Mouse (Mus musculus) kidney, postnatal 0 days (tissue): Measurements from ENCODE around the gene Dyx1c1. TPM values are rescaled to one million over a fixed set of nuclear protein-coding genes. Genes with fewer than 3 reads are reported as not detected.
A peak's percentile ranks its signal among the peaks of the same experiment; 100 is the strongest.

Experiments used
- ATAC-seq: fragments of 200-750 bp; cut with Nextera tagmentation; replicated peaks from 2 replicates; pipeline ENCODE4 v1.8.0; 2017; ENCODE audit warnings: low read depth, moderate number of reproducible peaks, moderate TSS enrichment, moderate library complexity; ENCODE audit not compliant: low FRiP score
- DNase-seq: peaks from one replicate; pipeline ENCODE4 v3.0.0-alpha.2; 2016; ENCODE audit warnings: low spot score
- H3K27ac ChIP-seq: fragments of 300-500 bp; sonication (generic); 2 replicates; pipeline ENCODE4 v1.5.1; 2014; ENCODE audit warnings: mild to moderate bottlenecking
- H3K27me3 ChIP-seq: fragments of 300-500 bp; sonication (generic); 2 replicates; pipeline ENCODE4 v1.6.1; 2014; ENCODE audit warnings: low read length, mixed read lengths; ENCODE audit not compliant: insufficient read depth
- H3K36me3 ChIP-seq: fragments of 300-500 bp; sonication (generic); 2 replicates; pipeline ENCODE4 v1.6.1; 2014; ENCODE audit warnings: low read length, mixed read lengths; ENCODE audit not compliant: insufficient read depth
- H3K4me1 ChIP-seq: fragments of 300-500 bp; sonication (generic); replicated peaks from 2 replicates; pipeline ENCODE4 v1.6.1; 2014; ENCODE audit warnings: antibody characterized with exemption, low read length, mixed read lengths; ENCODE audit not compliant: insufficient read depth
- H3K4me2 ChIP-seq: fragments of 300-500 bp; sonication (generic); 2 replicates; pipeline ENCODE4 v1.6.1; 2014; ENCODE audit warnings: mild to moderate bottlenecking, low read length, moderate library complexity, mixed read lengths
- H3K4me3 ChIP-seq: fragments of 300-500 bp; sonication (generic); replicated peaks from 2 replicates; pipeline ENCODE4 v1.5.1; 2014; ENCODE audit warnings: low read depth, low read length
- H3K9ac ChIP-seq: fragments of 300-500 bp; sonication (generic); 2 replicates; pipeline ENCODE4 v1.6.1; 2014; ENCODE audit warnings: low read depth, low read length
- H3K9me3 ChIP-seq: fragments of 300-500 bp; sonication (generic); replicated peaks from 2 replicates; pipeline ENCODE4 v1.6.1; 2016; ENCODE audit warnings: low read length, inconsistent platforms, mixed read lengths
- CTCF ChIP-seq: IDR thresholded peaks from 2 replicates; pipeline ENCODE4 v1.5.1; 2016; ENCODE audit warnings: antibody characterized with exemption, low read depth, mild to moderate bottlenecking, moderate library complexity
- WGBS: fragments of 180-500 bp; shearing (Covaris S2); extraction: QIAGEN DNeasy Blood & Tissue Kit; methylation state at CpG from one replicate; pipeline ENCODE4 v1.1.7; 2014; 5-methylcytosine and 5-hydroxymethylcytosine counted together
- polyA plus RNA-seq: library from polyadenylated mRNA; unstranded; fragments of >200 nt; fragmentation: Nextera tagmentation; extraction: Ambion mirVana; gene quantifications from 2 replicates; pipeline ENCODE4 v1.2.1, GENCODE M21; 2015

Gene Dyx1c1
- polyA plus RNA-seq, 1 experiment from 2014 or later, result 2.8 TPM

- Histone ChIP-seq H3K27ac (no peak overlapping the region), H3K36me3 (peaks cover 2% of the 10 kb centered on the region; the same call in 1 of the 2 replicates), H3K9me3 (no peaks in the 10 kb centered on the region), H3K4me1 (no peaks in the 10 kb centered on the region), H3K4me3 (no peak overlapping the region), H3K27me3 (no peaks in the 10 kb centered on the region), H3K4me2 (no peak overlapping the region), H3K9ac (no peak overlapping the region)
- WGBS, result 73% methylated on average over 7 of the region's 7 CpGs
- DNase-seq (no peak), ATAC-seq (no peak)
- no peak for TF ChIP-seq CTCF
Observed at GRCm38 (mm10) chr9:72996806-72997205, 38.2 kb downstream of the Dyx1c1 start.

- Histone ChIP-seq H3K4me3 (no peak overlapping the region), H3K27me3 (no peaks in the 10 kb centered on the region), H3K9me3 (no peaks in the 10 kb centered on the region), H3K4me1 (no peaks in the 10 kb centered on the region), H3K9ac (no peak overlapping the region), H3K27ac (no peak overlapping the region), H3K36me3 (peaks cover 15% of the 10 kb centered on the region; the same call in 1 of the 2 replicates), H3K4me2 (no peak overlapping the region)
- 70% methylated on average over 2 of the region's 2 CpGs for WGBS
- TF ChIP-seq CTCF, result peak; percentile 43; the same call in 1 of the 2 replicates
- DNase-seq, result no peak
- ATAC-seq, result no peak
Observed at GRCm38 (mm10) chr9:73000487-73000886, 41.9 kb downstream of the Dyx1c1 start.

- Histone ChIP-seq H3K4me2 (no peak overlapping the region), H3K36me3 (peaks cover 20% of the 10 kb centered on the region; the same call in 1 of the 2 replicates), H3K9ac (no peak overlapping the region), H3K4me3 (no peak overlapping the region), H3K27ac (no peak overlapping the region), H3K4me1 (no peaks in the 10 kb centered on the region), H3K27me3 (no peaks in the 10 kb centered on the region), H3K9me3 (no peaks in the 10 kb centered on the region)
- 91% methylated on average over 13 of the region's 13 CpGs for WGBS
- ATAC-seq (no peak), DNase-seq (no peak)
- no peak for TF ChIP-seq CTCF
Observed at GRCm38 (mm10) chr9:73001314-73002011, 42.9 kb downstream of the Dyx1c1 start.

GRCm38 (mm10) chr9:73002177-73002576 lies 43.6 kb downstream of the Dyx1c1 start:
- ATAC-seq, result no peak
- Histone ChIP-seq H3K4me2 (no peak overlapping the region), H3K27ac (no peak overlapping the region), H3K4me1 (no peaks in the 10 kb centered on the region), H3K36me3 (peaks cover 20% of the 10 kb centered on the region; the same call in 1 of the 2 replicates), H3K27me3 (no peaks in the 10 kb centered on the region), H3K9ac (no peak overlapping the region), H3K4me3 (no peak overlapping the region), H3K9me3 (no peaks in the 10 kb centered on the region)
- no peak for DNase-seq
- TF ChIP-seq CTCF, result no peak
- WGBS, result 75% methylated on average over 3 of the region's 3 CpGs

GRCm38 (mm10) chr9:73004076-73004475 lies 45.5 kb downstream of the Dyx1c1 start:
- H3K36me3 ChIP-seq, result peaks cover 24% of the 10 kb centered on the region; the same call in 1 of the 2 replicates
- H3K27me3 ChIP-seq, result no peaks in the 10 kb centered on the region
- H3K4me3 ChIP-seq, result no peak overlapping the region
- H3K4me2 ChIP-seq, result no peak overlapping the region
- H3K9me3 ChIP-seq, result no peaks in the 10 kb centered on the region
- H3K9ac ChIP-seq, result no peak overlapping the region
- DNase-seq (no peak), ATAC-seq (no peak)
- no peak for TF ChIP-seq CTCF
- H3K27ac ChIP-seq, result no peak overlapping the region
- WGBS, result 85% methylated on average over 8 of the region's 8 CpGs
- no peaks in the 10 kb centered on the region for H3K4me1 ChIP-seq

- 78% methylated on average over 6 of the region's 6 CpGs for WGBS
- ATAC-seq, result no peak
- H3K9me3 ChIP-seq, result no peaks in the 10 kb centered on the region
- no peaks in the 10 kb centered on the region for H3K4me1 ChIP-seq
- TF ChIP-seq CTCF, result no peak
- no peak for DNase-seq
- H3K4me2 ChIP-seq, result no peak overlapping the region
- H3K9ac ChIP-seq, result no peak overlapping the region
- no peak overlapping the region for H3K27ac ChIP-seq
- no peaks in the 10 kb centered on the region for H3K27me3 ChIP-seq
- H3K36me3 ChIP-seq, result peaks cover 30% of the 10 kb centered on the region; the same call in 1 of the 2 replicates
- H3K4me3 ChIP-seq, result no peak overlapping the region
Observed at GRCm38 (mm10) chr9:73005106-73005505, 46.5 kb downstream of the Dyx1c1 start.
